Mouse (Mus musculus) left cerebral cortex, postnatal 25 days (tissue): ENCODE results near the gene Lama2. TPM values are rescaled to one million over a fixed set of nuclear protein-coding genes. Genes with fewer than 3 reads are reported as not detected.
A peak's percentile ranks its signal among the peaks of the same experiment; 100 is the strongest.

Source experiments
- DNase-seq, 2 experiments: peaks; one replicate each; pipeline ENCODE4 v3.0.0; 2022; ENCODE audit warnings: low spot score in 2 of 2, mixed read lengths in 1 of 2
- intact Hi-C: fragments of 180-260 bp; cut with DNase I; formaldehyde crosslinking; loops from one replicate; pipeline ENCODE4 v1.15.1; 2025
- total RNA-seq, 2 experiments: library from RNA; stranded (reverse); gene quantifications; 2 replicates each; pipeline ENCODE4 v1.2.3; 2021

Gene Lama2
- total RNA-seq, 2 experiments from 2014 or later: 6.8 to 7.1 TPM

DNA sequence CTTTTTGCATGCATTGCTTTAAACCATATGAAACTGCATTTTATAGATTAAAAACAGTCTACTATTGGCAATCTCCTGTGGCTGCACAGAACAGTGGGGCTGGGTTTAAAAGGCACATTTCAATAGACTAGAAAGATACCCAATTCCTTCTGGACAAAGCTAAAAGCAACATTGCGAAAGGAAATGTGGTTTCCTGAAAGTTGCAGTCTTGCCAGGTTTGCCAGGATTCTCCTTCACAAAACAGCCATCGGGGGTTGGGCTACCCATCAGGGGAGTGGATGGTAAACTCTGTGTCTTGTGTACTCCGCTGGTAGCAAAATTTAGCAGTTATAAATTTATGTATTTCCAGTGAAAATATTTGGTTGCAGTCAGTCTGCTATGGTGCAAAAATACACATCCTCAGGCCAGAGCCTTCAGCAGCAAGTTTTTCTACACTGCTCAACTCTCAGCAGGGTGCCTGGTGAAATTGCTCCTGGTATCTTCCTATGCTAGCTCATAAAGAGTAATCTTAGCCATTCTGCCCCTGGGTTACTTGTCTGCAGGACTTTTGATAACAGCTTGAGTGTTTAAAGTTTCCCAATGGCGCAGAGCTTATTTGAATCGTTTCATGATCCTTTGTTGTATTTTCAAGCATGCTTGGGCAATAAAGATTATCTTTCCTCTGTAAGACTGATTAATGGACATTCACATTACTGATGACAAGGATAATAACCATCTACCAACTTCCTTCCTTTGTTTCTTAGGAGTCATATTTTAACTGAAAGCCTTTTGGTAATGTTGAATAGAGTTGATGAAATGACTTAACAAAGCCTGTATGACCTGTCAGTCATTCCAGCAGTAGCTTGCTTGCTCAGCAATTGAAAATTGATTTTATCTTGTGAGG, 205.7 kb downstream of the Lama2 start:
- no peak for DNase-seq
- intact Hi-C loops: no loop called here

DNA sequence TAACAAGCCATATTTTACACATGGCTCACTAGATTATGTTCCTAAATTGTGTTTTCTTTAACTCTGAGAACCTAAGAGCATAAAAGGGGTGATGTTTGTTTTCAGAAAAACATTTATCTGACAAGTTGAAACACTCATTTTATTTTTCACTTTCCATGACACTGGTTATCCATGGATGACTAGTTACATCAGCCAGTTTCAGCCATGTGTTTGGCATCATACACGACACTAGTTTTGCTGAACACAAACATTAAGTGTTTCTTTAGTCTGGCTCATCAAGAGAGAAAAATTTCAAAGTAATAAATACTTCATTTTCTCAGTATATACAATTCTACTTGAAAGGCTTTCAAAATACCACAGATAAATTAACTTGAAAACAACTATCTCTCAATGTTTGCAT, 228.8 kb downstream of the Lama2 start:
- intact Hi-C loops: no loop called here
- DNase-seq: no peak

DNA sequence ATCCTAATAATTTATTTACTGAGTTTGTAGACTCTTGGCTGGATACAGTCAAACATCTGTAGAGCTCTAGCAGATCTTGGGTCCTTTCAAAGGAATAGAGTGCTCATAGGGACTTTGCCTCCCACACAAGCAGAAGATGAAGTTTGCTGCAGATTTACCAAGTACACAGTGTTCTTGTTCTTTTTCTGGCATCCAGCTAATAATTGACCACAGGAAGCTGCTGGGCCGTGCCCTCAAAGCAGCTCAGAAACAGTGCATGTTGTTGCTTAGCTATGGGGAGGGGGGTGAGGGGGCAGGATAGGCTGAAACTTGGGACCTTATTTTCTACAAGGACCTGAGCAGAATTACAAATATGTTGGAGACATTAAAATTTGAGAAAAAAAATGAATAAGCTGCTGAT, 232.0 kb downstream of the Lama2 start:
- no peak for DNase-seq
- intact Hi-C loops: loop anchor here (5.0 to 10.0 kb wide), 5 partner anchors 63 to 267 kb away; no protein-coding TSS in a partner anchor

DNA sequence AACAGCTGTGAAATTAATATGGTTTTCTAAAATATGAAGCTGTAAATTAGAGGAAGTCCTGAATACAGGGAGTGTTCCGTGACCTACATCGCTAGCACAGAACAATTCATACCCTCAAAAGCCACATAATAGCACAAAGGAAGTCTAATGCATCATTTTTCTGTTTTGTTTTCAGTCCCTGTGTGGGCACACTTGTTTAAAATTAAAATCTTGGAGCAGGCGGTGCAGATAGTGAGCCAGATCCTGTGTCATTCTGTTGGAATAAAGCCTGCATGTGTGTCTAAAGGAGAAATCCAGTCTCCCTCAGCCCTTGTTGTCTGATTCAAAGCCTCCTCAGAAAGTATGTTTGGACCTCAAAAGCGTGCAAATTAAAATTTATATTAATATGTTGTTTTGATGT, 234.9 kb downstream of the Lama2 start:
- intact Hi-C loops: loop anchor here (5.0 to 10.0 kb wide), 5 partner anchors 60 to 270 kb away; no protein-coding TSS in a partner anchor
- peak; percentile 49 to 92 for DNase-seq

DNA sequence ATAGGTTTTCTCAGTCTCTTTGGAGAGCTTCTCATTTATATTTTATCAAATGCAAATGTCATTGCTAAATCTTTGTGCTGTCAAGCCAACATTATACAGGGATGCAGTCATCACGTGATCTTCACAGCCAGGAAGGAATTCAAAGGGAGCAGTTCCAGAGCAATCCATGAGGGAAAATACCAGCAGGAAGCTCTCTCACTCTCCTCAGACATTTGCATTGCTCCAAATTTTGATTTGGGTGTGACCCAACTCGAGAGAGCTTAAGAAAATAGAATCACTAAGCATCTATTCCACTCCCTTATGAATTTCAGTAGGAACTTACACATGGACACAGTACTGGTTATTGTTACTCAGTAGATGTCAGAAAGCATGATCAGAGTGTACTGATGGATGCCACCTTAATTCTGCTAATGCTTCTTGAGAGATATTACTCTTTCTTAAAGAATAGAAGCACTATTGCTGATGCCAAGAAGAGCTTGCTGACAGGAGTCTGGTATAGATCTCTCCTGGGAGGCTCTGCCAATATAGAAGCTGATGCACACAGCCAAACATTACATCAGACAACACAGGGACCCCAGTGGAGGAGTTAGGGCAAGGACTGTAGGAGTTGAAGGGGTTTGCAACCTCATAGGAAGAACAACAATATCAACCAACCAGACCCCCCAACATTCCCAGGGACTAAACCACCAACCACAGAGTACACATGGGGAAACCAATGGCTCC, 236.5 kb downstream of the Lama2 start:
- intact Hi-C loops: loop anchor here (10.0 kb wide), 4 partner anchors 58 to 272 kb away; no protein-coding TSS in a partner anchor
- peak in 1 of 2 experiments; percentile 60 for DNase-seq

DNA sequence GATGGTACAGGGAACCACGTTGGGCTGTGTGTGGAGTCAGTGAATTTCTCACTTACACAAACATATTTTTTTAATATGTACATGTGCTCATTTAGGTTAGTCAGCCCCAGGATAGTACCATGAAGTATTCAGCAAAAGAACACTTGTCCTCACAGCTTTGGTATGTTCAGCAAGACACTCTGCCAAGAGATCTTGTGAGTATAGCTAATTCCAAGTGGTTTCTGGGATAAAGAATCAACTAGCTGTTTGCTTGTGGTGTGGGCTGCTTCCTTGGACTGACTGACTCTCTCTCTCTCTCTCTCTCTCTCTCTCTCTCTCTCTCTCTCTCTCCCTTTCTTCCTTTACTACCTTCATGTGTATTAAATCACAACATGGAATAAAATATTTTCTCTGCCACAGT, 241.3 kb downstream of the Lama2 start:
- intact Hi-C loops: no loop called here
- peak in 1 of 2 experiments; percentile 48 for DNase-seq

DNA sequence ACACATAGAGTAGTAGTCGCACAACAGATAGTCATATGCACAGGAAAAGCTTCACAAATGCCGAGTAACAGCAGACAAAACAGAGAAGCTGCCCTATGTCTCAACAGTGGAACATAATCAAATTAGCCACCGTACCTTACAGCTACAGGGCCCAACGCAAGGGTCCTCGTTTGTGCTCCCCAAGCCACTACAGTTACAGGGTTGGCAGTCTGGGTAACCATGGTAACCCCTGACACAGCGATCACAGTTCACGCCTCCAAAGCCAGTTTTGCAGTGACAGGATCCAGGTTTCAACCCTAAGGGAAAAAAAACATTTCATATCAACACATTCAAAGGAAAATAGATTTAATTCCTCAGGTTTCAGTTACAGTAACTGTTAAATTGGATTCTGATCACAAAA, 275.3 kb downstream of the Lama2 start:
- intact Hi-C loops: no loop called here
- DNase-seq: no peak

DNA sequence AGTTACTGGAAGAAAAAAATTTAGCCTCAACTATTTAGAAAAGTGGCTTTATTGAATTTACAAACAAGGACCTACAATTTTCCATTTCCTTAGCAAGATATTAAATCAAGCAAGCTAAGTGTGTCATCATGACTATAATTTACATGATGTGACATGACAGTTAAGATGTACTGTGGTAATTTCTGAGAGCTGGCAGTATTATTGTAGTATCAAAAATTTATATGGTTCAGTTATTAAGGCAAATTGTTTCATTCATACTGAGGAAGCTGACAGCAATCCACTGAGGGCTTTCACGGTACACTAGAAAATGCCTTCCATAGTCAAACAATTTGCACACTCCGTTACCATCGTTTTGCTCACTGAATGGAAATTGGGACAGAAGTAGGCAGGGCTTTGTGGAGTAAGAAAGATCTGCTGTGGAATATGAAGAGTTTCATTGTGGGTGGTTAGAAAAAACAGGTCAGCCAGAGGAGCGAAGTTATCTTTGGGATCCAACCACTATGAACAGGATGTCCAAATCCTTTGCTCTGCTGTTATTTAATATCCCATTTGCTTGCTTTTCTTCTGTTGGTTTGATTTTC, 297.1 kb downstream of the Lama2 start:
- peak in 1 of 2 experiments; percentile 75 for DNase-seq
- intact Hi-C loops: loop anchor here (1.0 to 10.0 kb wide), 4 partner anchors 62 to 332 kb away; no protein-coding TSS in a partner anchor

DNA sequence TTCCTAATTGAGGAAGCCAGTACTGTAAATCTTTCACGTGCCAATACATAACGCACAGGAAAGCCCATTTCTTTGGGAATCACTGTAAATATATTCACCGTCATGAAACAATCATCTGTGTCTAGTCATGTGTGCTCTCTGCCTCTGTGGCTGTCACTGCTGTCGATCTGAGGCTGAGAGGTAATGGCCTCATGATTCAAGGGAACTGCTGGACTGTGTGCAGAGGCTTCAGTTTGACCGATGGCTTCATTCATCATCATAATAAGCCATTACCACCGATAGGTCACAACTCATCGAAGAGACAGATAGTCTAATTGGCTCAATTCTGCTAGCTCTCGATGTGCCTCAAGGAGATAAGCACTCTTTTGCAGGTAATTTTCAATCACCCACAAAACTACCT, 312.1 kb downstream of the Lama2 start:
- intact Hi-C loops: no loop called here
- DNase-seq: no peak

DNA sequence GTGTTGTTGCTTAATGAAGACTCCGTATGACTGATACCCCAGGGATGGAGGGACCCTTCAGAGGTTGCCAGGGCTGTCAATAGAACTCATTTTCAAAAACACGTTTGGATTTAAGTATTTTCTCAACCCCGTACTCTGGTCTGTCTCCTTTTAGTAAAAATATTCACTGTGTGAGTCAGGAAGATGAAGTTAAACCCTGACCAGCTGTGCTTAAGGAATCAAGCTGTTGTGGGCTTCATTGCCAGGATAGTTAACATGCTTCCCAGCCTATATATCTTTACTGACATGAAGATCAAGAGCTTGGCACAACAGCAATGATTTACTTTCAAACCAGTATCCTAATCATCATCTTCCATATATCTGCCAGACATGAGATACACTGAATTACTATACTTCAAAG, 314.3 kb downstream of the Lama2 start:
- peak in 1 of 2 experiments; percentile 53 for DNase-seq

DNA sequence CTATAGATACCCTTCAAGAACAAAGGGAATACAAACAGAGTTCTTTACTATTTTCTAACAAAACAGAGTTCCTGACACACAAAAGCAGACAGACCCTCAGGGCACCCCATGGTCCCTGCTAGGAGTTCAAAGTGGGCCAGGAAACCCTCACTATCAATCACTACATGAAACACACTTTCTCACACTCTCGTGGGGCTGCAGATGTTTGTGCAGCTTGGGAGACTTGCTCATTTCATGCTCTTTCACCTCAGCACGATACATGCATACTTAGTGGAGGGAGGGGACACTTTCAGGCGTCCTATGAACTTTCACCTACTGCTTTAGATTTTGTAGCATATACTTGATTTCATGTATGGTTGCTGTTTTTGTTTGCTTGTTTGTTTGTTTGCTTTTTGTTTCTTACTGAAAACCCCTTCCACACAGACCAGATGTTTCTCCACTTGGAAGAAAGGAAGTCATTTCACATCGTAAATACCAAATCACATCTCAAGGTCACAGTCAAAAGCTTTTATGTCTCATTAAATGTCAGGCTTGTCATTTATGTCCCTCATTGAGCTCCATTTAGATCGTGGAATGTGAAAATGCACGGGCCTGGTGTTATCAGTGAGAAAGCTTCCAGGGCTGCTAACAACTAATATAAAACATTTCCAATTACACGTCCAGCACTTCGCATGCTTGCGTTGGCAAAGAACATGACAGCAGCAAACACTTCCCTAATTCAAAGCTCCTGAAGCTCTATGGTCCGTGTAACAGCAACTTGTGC, 334.3 kb downstream of the Lama2 start:
- intact Hi-C loops: no loop called here
- DNase-seq: no peak

More for the DNA sequence above, 314.3 kb downstream of the Lama2 start:
- intact Hi-C loops: no loop called here

DNA sequence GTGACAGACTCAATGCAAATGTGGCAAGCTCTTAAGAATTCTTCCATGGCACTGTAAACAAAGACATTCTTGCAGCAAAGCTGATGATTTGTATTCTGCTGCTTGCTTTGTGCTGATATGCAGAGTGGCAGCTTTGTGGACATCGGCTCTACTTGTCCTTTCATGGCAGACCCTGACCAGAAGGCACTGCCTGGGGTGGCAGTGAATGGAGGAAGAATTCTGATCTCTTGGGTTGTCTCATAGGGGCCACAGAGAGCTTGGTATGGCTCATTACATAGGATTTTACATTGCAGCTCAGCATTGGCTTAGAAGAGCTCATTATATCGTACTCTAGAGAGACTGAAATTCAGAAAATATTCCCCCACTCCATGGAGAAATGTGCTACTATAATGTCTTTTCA, 352.1 kb downstream of the Lama2 start:
- intact Hi-C loops: no loop called here
- DNase-seq: no peak

DNA sequence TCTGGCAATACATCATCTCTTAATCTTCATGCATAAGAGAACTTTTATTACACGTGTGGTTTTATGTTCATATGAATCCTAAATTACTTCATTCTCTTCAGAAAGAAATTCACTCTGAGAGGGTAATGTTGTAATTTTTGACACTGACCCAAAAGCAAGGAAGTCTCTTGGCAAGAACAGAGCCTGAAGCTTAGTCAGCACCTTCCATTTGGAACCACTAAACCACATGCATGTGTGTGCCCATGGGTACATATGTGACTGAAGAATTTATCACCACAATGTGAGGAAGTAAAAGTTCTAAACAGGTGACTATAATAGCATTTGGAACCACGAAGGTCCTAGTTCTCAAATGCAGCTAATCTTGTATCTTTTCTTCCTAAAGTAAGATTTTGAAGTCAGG, 353.7 kb downstream of the Lama2 start:
- no peak for DNase-seq
- intact Hi-C loops: no loop called here

DNA sequence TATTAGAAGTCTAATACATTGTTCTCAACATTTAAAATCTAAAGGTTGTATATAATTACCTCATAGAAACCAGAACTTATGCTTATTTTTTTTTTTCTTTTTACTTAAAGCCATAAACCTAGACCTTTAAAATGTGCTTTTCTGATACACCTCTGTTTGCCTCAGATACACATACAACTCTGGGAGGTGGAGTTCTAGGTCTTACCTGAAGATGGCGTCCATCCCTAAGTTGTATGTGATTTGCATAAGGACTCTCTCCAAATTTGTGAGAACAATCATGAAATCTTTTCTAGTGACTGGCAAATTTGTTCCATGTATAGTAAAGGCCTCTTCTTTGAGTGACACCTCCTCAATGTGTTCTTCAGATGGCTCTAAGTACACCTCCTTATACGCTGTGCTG, 354.8 kb downstream of the Lama2 start:
- intact Hi-C loops: no loop called here
- no peak for DNase-seq

DNA sequence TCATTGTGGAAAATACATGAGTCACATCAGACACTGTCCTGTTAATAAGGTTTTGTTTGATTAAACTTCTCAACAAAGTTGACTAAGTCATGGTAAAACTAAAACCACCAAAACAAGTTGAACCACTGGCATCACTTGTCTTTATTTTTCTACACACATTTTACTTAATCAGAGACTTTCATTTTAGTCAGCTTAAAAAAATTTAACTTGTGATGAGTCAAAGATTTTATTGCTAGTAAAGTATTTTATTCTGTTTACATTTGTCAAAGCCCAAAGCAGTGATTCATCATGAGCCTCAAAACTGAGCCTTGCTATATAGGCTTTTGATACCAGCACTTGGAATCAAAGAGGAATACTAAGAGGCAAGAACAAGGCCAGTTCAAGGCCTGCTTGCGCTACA, 369.8 kb downstream of the Lama2 start:
- DNase-seq: no peak
- intact Hi-C loops: no loop called here

DNA sequence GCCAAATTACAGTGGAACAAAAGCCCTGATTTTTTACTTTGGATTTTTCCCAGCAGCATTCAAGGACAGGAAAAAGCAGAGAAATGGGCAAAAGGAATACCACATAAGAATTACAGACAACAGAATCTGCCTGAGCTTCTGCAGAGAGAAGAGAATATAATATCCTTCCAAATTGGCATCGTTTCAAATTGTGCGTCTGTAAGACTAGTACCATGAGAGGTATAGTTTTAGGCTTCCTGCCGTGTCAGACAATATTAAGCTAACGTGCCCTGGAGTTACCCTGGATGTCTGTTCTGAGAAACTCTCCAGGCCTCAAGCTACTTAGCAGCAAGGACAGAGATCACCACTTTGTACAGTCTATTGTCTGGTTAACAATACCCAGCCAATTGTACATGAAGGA, 384.8 kb downstream of the Lama2 start:
- no peak for DNase-seq
- intact Hi-C loops: no loop called here

DNA sequence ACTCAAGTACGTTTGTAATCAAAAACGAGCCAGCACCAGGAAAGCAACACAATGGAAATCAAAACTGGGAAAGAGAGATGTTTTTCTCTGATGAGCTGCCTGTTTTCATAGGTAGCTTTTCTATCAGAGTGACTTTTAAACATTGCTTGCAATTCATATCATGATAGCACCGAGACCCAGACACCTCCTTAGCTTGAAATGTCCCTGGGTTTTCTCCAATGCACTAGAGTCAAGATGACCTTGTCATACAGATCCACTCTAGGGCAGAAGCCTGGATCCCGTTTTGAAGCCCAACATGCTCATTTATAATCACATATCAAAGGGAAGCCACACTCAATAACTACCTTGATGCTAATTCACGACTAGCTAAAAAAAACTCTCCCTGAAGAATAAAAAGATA, 386.0 kb downstream of the Lama2 start:
- intact Hi-C loops: no loop called here
- no peak for DNase-seq

DNA sequence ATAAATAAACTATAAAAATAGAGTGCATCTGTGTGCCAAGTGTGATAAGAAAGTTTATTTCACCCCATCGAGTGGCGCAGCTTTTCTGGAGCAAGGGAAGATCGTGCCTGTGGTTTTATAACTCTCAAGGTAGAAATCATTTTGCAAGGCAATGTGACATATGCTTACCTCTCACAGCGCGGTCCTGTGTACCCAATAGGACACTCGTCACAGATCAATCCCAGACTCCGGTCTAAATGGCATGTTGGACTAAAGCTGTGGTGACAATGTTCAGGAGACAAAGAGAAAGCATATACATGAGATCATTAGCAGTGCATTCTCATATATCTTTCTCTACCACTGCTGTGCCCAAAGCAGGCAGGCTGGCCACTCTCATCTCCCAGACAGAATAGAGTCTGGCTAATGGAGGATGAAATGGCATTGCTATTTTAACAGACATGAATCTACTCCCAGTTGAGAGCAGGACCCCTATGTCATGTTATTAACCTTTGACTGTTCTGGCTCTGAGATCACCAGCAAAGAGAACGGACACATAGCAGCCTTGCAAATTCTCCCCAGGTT, 395.7 kb downstream of the Lama2 start:
- no peak for DNase-seq
- intact Hi-C loops: no loop called here

DNA sequence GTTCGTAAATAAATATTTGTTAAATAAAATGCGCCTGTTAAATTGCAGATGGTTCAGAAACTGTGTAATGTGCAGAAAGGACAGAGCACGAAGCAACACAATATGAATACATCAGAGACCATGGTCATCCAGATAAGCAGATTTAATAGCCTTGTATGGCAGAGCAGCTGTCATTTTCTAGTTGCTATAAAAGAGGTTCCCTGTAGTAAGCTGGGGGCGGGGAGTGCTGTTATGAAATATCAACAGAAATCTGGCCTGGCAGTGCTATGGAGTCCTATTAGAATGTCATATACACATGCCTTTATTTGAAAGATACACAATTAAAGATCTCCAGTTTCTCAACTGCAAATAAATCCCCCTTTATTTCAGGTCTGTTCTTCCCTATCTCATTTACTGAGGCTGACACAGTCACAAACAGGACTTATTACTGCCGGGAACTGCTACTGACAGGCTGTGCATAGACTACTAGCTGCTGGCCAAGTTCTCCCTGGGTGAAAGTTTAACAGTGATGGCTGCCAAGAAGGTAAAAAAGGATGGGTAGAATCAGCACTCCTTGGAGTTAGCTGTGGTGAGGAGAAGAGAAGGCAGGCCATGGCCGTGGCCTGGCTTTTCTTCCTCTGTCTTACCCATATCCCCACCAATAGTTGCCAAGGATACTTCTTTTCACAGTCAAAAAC, 396.8 kb downstream of the Lama2 start:
- intact Hi-C loops: no loop called here
- peak in 1 of 2 experiments; percentile 8 for DNase-seq
